Mouse (Mus musculus): ENCODE measurements around the gene Adam17.

Adam17 gene

GRCm38 (mm10) chr12:21315923-21316868 is 57.2 kb downstream of the Adam17 start, which contains the start of gene Iah1:
Gene Iah1, plus strand, starts transcription at chr12:21316389.
- DNase-seq (ENCODE audit: low read depth, low spot score) = peak; percentile 75

GRCm38 (mm10) chr12:21312201-21312600 is 61.2 kb downstream of the Adam17 start:
- DNase-seq (ENCODE audit: low read depth, low spot score) = no peak

- DNase-seq (ENCODE audit: low read depth, low spot score) = no peak
Measured at GRCm38 (mm10) chr12:21306721-21307120, 66.7 kb downstream of the Adam17 start.

GRCm38 (mm10) chr12:21305741-21306140 is 67.7 kb downstream of the Adam17 start:
- no peak for DNase-seq (ENCODE audit: low read depth, low spot score)

- DNase-seq (ENCODE audit: low read depth, low spot score) = no peak
Measured at GRCm38 (mm10) chr12:21302361-21302783, 71.1 kb downstream of the Adam17 start.

GRCm38 (mm10) chr12:21301932-21302331 is 71.5 kb downstream of the Adam17 start:
- DNase-seq (ENCODE audit: low read depth, low spot score) = no peak

DNA sequence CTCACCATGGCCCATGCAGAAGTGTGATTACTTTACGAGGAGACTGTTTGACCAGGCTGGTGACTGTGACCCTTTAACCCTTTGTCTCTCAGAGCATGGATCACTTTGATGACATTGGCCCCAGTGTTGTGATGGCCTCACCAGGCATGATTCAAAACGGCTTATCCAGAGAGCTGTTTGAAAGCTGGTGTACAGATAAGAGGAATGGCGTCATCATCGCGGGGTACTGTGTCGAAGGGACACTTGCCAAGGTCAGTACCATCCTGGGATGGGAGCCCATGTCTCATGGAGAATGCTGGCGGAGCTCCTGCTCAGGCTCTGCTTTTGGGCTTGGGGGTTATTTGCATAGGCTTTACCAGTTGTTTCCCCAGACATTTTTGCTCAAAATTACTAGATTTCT is 72.1 kb downstream of the Adam17 start:
- no peak for DNase-seq (ENCODE audit: low read depth, low spot score)

DNA sequence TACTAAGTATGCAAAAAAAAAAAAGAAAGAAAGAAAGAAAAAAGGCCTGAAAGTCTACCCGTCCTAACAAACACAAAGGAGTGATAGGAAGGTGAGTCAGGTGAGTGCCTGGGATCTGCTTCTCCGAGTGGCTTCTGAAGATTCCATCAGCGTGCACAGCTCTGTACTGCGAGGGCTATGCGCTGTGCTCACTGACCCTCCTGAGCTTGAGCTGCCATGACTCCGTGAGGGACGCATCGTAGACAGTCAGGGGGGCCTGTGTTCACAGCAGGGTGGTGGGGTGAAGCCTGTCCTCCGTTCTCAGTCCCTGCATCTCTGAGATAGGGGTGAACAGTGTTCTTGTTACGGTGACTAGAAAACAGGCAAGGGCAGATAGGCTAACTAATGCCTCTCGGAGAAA is 74.6 kb downstream of the Adam17 start:
- DNase-seq (ENCODE audit: low read depth, low spot score) = no peak

GRCm38 (mm10) chr12:21289651-21290050 is 83.8 kb downstream of the Adam17 start:
- no peak for DNase-seq (ENCODE audit: low read depth, low spot score)

- DNase-seq (ENCODE audit: low read depth, low spot score) = no peak
Measured at GRCm38 (mm10) chr12:21288716-21289395, 84.6 kb downstream of the Adam17 start.

DNA sequence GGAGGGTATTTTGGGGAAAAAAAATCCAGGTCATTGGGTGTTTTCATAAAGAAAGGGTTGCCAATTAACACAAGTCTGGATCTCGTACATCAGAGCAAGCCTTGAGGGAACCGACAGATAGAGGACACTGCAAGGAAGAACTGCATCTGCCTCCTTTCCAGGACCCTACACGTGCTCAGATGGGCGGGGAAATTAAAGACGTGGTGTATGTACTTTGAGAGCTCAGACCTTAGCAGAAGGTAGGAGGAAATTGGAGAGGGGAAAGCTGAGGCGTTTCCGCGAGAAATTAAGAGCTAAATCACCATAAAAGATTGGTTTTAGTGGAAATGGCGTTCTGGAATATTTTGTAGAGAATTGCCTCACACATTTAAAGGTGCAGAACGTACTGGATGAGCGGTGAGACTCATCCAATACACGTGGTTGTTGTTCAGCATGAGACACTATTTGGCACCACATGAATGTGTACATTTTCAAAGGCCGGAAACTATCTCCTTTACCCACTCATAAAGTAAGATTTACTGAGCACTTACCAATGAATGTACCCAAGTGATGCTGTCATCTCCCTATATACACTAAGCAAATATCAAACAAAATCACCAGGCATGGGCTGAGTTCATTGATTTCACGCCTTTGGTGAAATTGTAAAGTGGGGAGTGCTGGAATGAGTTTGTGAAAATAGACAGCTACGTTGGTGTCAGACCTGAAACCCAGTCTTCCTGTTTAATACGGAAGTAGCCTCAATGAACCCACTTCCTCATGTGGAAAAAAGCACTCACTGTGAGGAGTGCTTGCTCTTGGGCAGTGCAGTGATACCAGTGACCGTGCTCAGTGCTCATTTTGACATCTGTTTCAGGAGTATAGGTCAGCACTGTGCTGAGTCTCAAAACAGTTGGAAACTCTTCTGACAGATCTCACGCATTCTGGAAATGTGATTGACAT is 86.5 kb downstream of the Adam17 start:
- peak; percentile 46 for DNase-seq (ENCODE audit: low read depth, low spot score)

DNA sequence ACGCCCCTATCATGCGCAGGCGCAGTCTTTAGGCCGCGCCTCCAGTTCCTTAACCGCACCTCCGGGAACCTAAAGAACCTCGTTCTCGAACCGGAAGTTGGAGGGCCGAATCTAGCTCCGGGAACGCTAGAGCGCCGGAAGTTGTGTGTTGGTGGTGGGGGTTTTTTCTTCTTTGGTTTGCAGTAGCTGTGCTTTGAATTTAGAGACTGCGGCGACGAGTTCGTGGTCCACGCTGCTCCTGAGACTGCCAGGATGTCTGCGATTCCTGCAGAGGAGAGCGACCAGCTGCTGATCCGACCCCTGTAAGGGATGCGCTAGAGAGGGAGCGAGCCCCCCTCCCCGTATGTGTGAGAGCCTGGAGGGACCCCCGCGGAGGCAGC is 87.2 kb downstream of the Adam17 start, which contains the start of gene Itgb1bp1:
TSS of gene Itgb1bp1 (minus strand) at position 42 of the 380 bp plus-strand sequence.
- peak; percentile 99 for DNase-seq (ENCODE audit: low read depth, low spot score)

DNA sequence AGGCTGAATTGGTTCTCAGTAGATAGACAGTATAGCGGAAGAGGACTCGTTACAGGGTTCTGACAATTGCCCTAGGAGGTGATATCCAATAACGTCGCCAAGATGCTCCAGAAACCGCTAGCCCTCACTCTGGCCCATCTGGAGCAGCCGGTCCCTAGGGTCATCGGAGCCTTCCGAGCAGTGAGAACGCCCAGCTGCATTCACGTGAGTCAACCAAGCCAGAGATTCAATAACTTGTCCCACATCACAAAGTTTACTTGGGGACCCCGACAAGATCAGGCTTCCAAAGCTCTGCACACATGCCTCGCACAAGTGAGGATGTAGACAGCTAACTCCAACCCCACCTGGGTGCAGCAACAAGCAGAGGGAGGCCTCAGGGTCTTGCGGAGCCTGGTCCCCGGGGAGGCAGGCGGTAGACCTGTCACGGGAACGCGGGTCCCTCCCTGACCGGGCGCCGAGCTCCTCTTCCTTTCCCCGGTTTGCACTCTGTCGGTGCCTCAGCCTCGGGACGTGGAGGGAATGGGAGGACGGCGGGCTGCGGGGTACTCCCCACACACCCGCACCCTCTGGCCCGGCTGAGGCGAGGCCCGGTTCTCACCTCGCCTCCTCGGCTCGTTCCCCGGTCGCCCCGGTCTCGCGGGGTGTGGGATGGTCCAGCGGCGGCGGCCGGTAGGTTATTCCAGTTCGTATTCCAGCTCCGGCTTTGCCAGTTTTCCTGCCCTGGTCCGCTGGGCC is 87.8 kb downstream of the Adam17 start:
- DNase-seq (ENCODE audit: low read depth, low spot score) = peak; percentile 68

DNA sequence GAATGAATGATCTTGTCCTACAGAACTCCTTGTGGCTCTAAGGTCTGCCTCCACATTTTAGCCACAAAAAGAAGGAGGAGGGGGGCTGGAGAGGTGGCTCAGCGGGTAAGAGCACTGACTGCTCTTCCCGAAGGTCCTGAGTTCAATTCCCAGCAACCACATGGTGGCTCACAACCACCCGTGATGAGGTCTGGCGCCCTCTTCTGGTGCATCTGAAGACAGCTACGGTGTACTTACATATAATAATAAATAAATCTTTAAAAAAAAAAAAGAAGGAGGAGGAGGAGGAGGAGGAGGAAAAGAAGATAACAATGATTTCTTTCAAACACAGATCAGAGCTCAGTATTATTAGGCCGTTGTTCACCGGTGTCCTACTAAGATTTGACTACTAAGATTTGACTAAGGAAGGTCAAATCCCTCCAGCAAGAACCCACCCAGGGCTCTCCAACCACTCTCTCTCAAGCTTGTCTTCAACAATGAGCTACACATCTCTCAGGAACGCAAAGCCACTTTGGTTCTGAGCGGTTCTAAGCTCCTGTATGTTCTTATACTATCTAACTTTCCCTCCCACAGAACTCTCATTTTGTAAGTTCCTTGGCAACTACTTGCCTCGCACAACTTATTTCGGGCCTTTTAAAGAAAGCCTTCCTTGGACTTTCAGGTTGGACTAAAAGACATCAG is 88.5 kb downstream of the Adam17 start, which contains the start of gene Cpsf3:
TSS of gene Cpsf3 (plus strand) at position 631 of the 681 bp plus-strand sequence.
- DNase-seq (ENCODE audit: low read depth, low spot score) = peak; percentile 46

DNA sequence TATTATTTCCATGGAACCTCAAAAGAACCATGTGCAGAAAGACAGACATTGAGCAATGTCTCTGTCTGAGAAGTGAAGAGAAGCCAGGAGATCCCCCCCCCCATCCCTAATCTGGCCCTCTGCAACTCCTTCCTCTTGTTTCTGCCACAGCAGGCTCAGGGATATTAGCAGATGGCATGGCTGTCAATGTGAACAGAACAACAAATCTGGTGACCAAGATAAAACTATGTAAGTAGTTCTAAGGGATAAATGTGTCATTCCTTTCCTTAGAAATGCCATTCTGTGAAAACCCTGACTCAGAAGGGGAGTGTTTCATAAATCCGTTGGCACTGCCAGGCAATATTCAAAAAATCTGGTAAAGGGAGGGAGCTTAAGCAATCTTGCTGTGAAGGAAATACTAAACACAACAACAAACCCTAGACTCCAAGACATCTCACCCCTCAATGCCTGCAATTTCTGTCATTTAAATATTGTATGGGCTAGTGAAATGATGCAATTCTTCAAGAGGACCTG is 96.0 kb downstream of the Adam17 start:
- DNase-seq (ENCODE audit: low read depth, low spot score) = peak; percentile 34

GRCm38 (mm10) chr12:21274446-21274845 is 99.0 kb downstream of the Adam17 start:
- peak; percentile 47 for DNase-seq (ENCODE audit: low read depth, low spot score)

Measured in 3T3-L1 (cell line).